Mouse (Mus musculus) Muller cell, postnatal 12 days (primary cell): Measurements from ENCODE around the gene Mtx1.

Experiments
- DNase-seq: peaks from one replicate; pipeline ENCODE4 v3.0.0-alpha.2; 2015; ENCODE audit errors: inconsistent ontology term

Mtx1 gene

GRCm38 (mm10) chr3:89226900-89227299, at the start of gene Mtx1:
Gene Mtx1 (minus strand): TSS chr3:89227088.
- no peak for DNase-seq

- no peak for DNase-seq
Measured at GRCm38 (mm10) chr3:89276061-89276460, 49.2 kb upstream of the Mtx1 start.

- DNase-seq, result peak; percentile 64
Measured at GRCm38 (mm10) chr3:89271760-89272159, 44.9 kb upstream of the Mtx1 start.

GRCm38 (mm10) chr3:89270891-89271290, 44.0 kb upstream of the Mtx1 start:
- peak; percentile 84 for DNase-seq

DNA sequence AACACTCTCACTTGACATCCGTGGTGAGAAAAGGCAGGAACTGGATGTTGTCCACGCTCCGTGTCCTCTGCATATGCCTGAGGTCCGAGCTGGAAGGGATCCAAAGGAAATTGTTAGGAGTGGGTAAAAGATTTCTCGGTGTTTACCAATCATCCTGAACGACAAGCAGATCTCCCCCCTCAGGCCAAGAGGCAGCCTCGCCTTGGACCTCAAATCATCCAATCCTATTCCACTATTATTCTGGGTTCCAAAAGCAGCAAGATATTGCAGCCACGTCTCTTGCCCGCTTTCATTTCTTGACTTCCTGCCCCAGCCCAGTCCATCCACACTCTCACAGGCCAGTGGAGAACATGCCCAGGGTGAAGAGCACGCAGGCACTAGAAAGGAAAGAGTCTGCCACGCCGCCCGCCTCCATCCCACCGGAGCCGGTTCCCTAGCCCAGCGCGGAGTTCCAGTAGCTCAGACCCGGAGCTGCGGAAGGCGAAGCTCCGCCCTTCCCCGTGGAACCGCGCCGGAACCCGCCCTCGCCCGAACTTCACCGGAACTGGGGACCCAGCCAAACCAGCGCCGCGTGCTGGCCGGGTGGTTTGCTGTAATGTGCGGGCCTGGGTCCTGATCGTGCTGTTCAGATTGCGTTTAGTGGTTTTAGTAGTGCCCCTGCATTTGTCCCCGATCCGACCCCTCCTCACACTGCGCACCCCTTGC, 43.3 kb upstream of the Mtx1 start, which contains the start of gene Slc50a1:
Slc50a1 (minus strand) TSS at position 520 of the 705 bp plus-strand sequence.
- DNase-seq, result peak; percentile 81

DNA sequence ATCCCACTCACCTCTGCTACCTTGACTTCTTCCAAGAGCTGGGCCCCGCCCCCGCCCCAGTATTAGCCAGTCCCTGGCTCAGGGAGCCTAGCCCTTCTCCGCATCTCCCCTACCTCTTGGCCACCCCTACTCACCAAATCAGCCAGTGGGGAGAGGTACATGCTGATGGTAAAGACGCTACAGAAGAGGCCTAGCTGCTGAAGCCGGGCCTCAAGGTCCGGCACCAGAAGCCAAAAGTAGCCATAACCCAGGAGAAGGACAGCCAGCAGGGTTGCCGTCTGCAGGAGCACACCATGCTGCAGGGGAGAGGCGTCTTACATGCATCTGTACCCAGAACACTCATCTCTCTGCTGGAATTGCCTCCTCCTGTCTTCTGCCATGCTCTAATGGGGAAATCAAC, 42.0 kb upstream of the Mtx1 start:
- no peak for DNase-seq

- DNase-seq, result peak; percentile 66
Measured at GRCm38 (mm10) chr3:89266439-89266893, 39.6 kb upstream of the Mtx1 start.

DNA sequence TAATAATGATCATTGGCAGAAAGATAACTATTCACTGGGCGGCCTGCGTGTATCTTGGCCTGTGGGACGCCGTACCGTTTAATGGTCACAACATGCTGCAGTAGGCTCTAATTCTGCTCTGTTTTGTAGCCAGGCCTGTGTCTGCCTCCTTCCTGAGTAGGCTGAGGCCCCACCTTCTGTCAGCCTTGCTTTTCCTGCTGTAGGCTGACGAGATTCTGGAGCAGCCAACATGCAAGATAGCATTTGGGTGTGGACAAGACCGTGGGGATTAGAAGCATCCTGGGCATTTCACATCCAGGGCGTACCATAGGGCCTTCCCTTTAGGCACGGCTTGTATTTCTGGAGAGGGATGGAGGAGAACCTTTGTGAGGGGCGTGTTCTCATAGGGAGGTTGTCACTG, 35.5 kb upstream of the Mtx1 start:
- DNase-seq, result no peak

DNA sequence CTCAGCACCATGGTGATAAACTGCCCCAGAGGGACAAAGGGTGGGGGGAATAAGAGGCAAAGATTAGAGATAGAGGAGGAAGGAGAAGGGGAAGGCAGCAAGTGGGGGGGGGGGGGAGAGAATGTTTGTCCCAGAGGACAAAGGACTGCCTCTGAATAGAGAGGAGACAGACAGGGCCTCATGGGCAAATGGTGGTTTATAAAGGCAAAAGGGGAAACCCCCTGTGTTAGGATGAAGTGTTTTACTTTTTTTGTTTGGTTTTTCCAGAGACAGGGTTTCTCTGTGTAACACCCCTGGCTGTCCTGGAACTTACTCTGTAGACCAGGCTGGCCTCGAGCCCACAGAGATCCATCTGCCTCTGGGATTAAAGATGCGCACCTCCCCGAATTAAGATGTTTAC, 33.3 kb upstream of the Mtx1 start:
- no peak for DNase-seq

GRCm38 (mm10) chr3:89259076-89259475, 32.2 kb upstream of the Mtx1 start, which contains the start of gene Dpm3:
Gene Dpm3 (plus strand): TSS chr3:89259358.
- DNase-seq, result no peak

DNA sequence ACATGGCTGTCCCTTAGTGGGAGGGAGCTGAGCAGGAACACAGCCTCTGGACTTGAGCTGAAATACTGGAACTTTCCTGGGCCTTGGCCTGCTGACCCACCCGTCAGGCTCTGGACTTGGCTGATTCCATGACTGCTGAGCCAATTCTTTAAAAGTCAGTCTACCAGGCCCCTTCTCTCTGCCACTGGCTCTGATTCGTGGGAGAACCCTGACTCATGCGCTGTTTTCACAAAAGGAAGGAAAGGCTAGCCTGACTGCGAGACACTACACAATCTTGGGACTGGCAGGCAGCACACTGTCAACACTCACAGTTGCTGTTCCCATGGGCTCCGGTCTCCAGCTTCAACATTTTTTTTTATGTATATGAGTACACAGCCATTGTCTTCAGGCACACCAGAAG, 29.3 kb upstream of the Mtx1 start:
- DNase-seq, result no peak

GRCm38 (mm10) chr3:89254994-89255393, 28.1 kb upstream of the Mtx1 start:
- no peak for DNase-seq

DNA sequence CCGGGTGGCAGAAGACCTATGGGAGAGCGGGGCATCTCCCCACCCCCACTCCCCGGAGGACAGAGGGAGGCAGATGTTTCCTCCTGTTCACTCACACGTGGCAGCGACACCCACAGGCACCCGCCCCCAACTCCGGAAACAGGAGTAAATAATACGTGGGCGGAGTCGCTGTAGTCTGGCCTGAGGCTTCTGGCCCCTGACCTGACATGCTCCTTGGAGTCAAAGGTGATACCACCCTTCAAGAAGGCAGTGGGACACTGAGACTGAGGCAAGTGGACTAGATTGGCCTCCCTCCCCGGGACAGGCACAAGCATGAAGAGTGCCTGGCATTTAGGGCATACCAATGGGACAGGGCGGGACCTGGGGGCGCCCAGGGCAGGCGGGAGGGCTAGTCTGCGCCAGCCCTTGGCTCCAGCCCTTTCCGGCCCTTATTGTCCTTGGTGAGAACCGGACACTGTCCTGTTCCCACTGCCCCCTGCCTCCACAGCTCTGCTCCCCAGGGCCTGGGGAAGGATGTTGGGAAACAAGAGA, 24.5 kb upstream of the Mtx1 start:
- peak; percentile 42 for DNase-seq

DNA sequence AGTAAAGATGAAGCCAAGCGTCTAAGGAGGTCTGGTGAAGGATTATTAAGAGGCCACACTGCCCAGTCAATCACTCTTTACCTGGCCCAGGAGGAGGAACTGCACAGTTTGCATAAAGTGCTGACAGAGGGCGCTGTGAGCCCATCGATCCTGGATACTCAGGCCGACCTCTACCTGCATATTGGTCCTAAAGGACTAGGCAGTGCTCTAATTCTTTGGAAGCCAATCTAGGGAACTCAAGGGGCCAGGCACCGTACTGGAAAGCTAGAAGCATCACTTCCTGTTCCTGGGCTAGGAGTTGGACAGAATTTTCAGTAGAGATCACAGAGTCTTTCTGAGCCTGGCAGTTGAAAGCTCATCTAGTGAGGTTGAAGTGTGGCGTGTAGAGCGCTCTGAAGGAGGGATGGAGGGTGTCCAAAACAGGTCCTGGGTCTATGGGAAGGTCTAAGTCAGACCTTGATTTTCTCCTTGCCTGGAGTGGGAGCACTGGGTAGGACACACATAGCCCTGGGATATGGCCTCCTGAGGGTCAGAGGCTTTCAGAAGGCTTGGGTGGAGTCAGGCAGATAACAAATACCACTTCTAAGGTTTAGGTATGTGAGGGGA, 23.6 kb upstream of the Mtx1 start:
- DNase-seq, result peak; percentile 40

DNA sequence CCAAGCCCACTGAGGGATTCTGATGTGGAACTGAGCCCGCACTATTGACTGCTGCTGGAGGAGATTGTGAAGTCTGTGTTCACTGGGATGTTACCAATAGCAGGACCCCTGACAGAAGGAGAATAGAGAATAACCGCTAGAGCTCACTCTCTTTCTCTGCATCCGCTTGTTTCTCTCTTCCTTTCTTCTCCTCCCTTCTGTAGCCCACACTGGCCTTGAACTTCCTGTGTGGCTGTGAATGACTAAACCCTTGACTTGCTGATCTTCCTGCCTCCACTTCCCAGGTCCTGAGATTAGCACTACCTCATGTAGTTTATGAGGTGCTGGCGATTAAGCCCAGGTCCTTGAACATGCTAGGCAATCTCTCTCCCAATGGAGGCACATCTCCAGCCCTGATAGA, 20.6 kb upstream of the Mtx1 start:
- DNase-seq, result no peak

DNA sequence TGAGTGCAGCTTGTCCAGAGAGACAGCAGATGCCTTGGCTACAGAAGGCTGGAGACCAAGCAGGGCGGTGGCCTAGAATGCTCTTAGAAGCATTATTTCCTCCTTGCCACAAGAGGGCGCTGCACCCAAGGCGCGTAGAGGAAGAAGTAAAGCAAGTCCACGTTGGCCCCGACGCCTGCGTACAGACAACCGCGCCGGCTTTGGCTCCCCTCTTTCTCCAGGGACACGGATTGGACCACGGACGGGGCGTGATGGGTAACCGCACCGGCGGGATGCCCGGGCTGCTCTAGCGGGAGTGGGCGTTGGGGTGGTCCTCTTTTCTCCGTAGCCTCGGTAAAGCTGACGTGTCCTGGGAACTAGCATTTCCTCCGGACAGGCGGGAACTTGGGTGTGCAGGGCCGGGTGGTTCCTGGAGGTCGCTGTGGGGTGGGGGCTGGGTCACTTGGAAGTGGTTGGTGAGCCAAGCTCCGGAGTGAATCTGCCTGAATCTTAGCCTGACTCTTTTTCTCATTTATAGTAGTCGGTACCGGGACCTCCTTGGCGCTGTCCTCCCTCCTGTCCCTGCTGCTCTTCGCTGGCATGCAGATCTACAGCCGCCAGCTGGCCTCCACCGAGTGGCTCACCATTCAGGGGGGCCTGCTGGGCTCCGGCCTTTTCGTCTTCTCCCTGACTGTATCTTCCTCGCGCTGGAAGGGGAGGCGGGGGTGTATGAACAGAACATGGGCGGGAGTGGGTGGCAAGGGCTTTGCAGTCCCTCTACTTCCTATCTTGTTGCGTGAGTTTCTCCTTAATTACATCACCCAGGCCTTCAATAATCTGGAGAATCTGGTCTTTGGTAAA, 19.6 kb upstream of the Mtx1 start, which contains the start of gene Trim46:
Trim46 (minus strand) TSS at position 49 of the 840 bp plus-strand sequence.
- DNase-seq, result peak; percentile 93

DNA sequence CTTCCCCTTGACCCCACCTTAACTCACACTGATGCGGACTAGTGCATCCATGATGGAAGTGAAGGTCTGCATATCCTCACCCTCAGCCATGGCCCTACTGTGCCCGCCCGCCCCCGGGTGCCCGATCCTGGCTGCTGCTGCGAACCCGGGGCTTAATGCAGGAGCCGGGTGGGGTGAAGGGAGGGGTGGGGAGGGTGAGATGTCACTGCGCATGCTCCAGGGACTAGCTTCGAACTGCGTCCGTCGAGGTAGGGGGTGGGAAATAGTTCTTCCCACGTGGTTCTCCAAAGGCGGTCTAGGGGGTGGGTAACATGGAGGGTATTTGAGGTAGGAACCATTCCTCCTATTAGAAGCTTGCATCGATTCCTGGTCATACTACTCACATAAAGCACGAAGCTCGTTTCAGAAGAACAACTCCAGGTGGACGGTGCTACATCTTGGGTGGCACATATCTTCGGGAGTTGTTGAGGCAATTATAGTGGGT, 18.8 kb upstream of the Mtx1 start, which contains the start of gene Krtcap2:
Krtcap2 (plus strand) TSS at position 279 of the 484 bp plus-strand sequence.
- no peak for DNase-seq

- DNase-seq, result peak; percentile 76
Measured at GRCm38 (mm10) chr3:89244982-89245687, 18.2 kb upstream of the Mtx1 start.

GRCm38 (mm10) chr3:89244158-89244981, 17.5 kb upstream of the Mtx1 start:
- DNase-seq, result peak; percentile 68

DNA sequence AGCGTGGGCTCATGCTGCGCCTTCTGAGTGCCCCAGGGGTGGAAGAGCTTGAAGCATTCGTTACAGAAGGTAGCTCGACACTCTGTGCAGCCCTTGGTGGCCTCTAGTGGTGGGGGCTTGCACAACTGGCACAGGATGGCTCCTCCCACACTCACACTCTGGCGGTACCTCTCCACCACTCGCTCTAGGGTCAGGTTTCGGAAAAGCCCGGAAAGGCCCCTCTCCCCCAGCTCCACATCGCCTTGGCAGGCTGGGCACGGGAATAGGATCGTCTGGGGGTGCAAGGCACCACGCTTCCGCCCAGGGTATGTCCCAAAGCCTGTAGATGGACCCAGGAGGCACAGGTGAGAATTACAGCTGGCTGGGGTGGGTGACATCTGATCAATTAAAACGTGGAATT, 16.7 kb upstream of the Mtx1 start:
- peak; percentile 26 for DNase-seq
